Comparison of ENCODE assay signal across 19 mouse cellular contexts in the genomic region with DNA sequence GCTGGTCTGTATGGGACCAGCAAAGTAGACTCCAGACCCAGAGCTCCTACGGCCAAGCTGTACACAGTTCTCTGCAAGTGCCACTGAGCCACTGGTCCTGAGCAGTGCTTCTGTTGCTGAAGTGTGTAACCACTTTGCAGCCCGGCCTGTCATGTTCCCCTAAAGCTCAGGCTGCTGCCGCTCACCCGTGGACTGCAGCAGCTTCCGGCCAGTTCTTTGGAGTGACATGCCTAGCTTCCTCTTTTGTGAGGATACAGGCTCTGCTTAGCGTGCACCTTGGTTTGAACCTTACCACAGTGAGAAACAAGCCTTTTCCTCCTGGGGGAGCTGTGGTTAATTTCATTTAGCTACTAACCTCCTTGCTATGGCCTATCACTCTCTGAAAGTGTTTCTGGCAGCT.
DNase-seq lines count a peak whose midpoint lies in the region; ATAC-seq lines count a peak whose summit lies in the region.
"Had no signal": no experiment of that assay in that cellular context is flagged by ENCODE, and none has a peak within 500 bp of the region (broad histone marks: within the 10 kb centered on the region; RNA-seq: fewer than 3 reads in every experiment).

No protein-coding gene starts in this region.

- peak; percentile 99 for ATAC-seq in common myeloid progenitor, adult 5-6 weeks (replicated peaks; ENCODE audit: low read depth, poor library complexity, severe bottlenecking)
- peak; percentile 89 for ATAC-seq in neutrophil, adult 5-6 weeks (ENCODE audit: extremely low read depth, insufficient number of reproducible peaks, low FRiP score, poor library complexity, severe bottlenecking)
- no peak for ATAC-seq in forebrain, embryonic 13.5 days
- ATAC-seq: forebrain, embryonic 15.5 days had no signal

- intact Hi-C loops in heart, postnatal 10 days (cut with DNase I): no loop called here

- H3K9ac ChIP-seq in forebrain, embryonic 13.5 days: no peak overlapping the region
- H3K9ac ChIP-seq: forebrain, embryonic 15.5 days; neural tube, embryonic 13.5 days had no signal

- no peak overlapping the region for H3K4me2 ChIP-seq in forebrain, embryonic 13.5 days
- H3K4me2 ChIP-seq: forebrain, embryonic 15.5 days; neural tube, embryonic 13.5 days had no signal

- H3K4me3 ChIP-seq in forebrain, embryonic 13.5 days: no peak overlapping the region
- H3K4me3 ChIP-seq: forebrain, embryonic 15.5 days; layer of hippocampus, adult 2 months; left cerebral cortex, adult 2 months; megakaryocyte, embryonic 14.5 days; neural tube, embryonic 13.5 days had no signal

- WGBS in forebrain, embryonic 13.5 days: 93% methylated on average over 6 of the region's 6 CpGs

- no peak overlapping the region for H3K27ac ChIP-seq in forebrain, embryonic 13.5 days
- H3K27ac ChIP-seq: forebrain, embryonic 15.5 days; layer of hippocampus, adult 2 months; left cerebral cortex, adult 2 months; neural tube, embryonic 13.5 days had no signal

- peaks cover 36% of the 10 kb centered on the region for H3K36me3 ChIP-seq in forebrain, embryonic 13.5 days (ENCODE audit: poor library complexity, severe bottlenecking)
- H3K36me3 ChIP-seq: forebrain, embryonic 15.5 days had no signal

- DNase-seq in heart, adult 11 months: peak; percentile 87
- no peak for DNase-seq in heart, postnatal 10 days
- DNase-seq in 416B (ENCODE audit: low read depth): peak; percentile 90
- DNase-seq in kidney, adult 18-20 months: no peak
- DNase-seq in frontal cortex, postnatal 25 days (ENCODE audit: low spot score in 2 of 2): no peak
- DNase-seq: cerebellum, adult 9-11 months; embryo, embryonic 11 days; gastrocnemius, postnatal 10 days; heart, postnatal 36 days; lung, adult 18-20 months; thymus, adult 18-20 months had no signal

- H3K4me1 ChIP-seq in forebrain, embryonic 13.5 days: no peaks in the 10 kb centered on the region
- H3K4me1 ChIP-seq: forebrain, embryonic 15.5 days; neural tube, embryonic 13.5 days had no signal

- no peaks in the 10 kb centered on the region for H3K27me3 ChIP-seq in forebrain, embryonic 13.5 days
- H3K27me3 ChIP-seq: forebrain, embryonic 15.5 days; megakaryocyte, embryonic 14.5 days; neural tube, embryonic 13.5 days had no signal

- no peaks in the 10 kb centered on the region for H3K9me3 ChIP-seq in forebrain, embryonic 13.5 days (replicated peaks)
- H3K9me3 ChIP-seq: forebrain, embryonic 15.5 days; megakaryocyte, embryonic 14.5 days; neural tube, embryonic 13.5 days had no signal

Comparison
In these comparisons a context has a peak if more than half of its experiments do, and no peak if none do; other contexts are left out.
1. DNase-seq: peak in heart, adult 11 months (single experiment) and 416B (single experiment); none in heart, postnatal 10 days (0 of 2), kidney, adult 18-20 months (single experiment) and frontal cortex, postnatal 25 days (0 of 2).